Mouse (Mus musculus): ENCODE measurements around the gene Tceal5.

GRCm38 (mm10) chrX:136203257-136203656, 419 bp downstream of the Tceal5 start:
- TF ChIP-seq POLR2A (IDR thresholded peaks at IDR 0.05; ENCODE audit: low read depth, low read length) (no peak), CTCF (IDR thresholded peaks at IDR 0.05; ENCODE audit: extremely low read depth, insufficient read depth, insufficient read length, insufficient replicate concordance) (no peak)

All from spleen, adult 2 months (tissue).